Mouse (Mus musculus): Measurements from ENCODE around the gene Prpsap1.

GRCm38 (mm10) chr11:116421102-116421501, 72.9 kb downstream of the Prpsap1 start:
- no peak for TF ChIP-seq REST (IDR thresholded peaks at IDR 0.05; ENCODE audit: insufficient read depth, insufficient read length)
- no peak for TF ChIP-seq POLR2A (IDR thresholded peaks at IDR 0.05; ENCODE audit: insufficient read length, low read depth)
- no peak for TF ChIP-seq E2F4 (IDR thresholded peaks at IDR 0.05; ENCODE audit: insufficient read depth)
- no peak for TF ChIP-seq TCF12 (IDR thresholded peaks at IDR 0.05; ENCODE audit: insufficient read depth, poor library complexity, severe bottlenecking)
- no peak for TF ChIP-seq MAX (IDR thresholded peaks at IDR 0.05; ENCODE audit: low read depth)
- TF ChIP-seq POLR2AphosphoS2 (IDR thresholded peaks at IDR 0.05; ENCODE audit: insufficient read length, low read depth) = no peak
- TF ChIP-seq CEBPB (IDR thresholded peaks at IDR 0.05; ENCODE audit: insufficient read depth, poor library complexity, severe bottlenecking) = no peak
- no peak for TF ChIP-seq USF1 (IDR thresholded peaks at IDR 0.05; ENCODE audit: low read depth)
- TF ChIP-seq MYOD1 (IDR thresholded peaks at IDR 0.05; ENCODE audit: control insufficient read depth in 1 of 3, insufficient read length in 2 of 3, low read depth in 2 of 3) = no peak
